Mouse (Mus musculus): ENCODE data around the gene Hs3st3b1. TPM values are rescaled to one million over a fixed set of nuclear protein-coding genes. Genes with fewer than 3 reads are reported as not detected.
A peak's percentile ranks its signal among the peaks of the same experiment; 100 is the strongest.

The Hs3st3b1 gene
- polyA plus RNA-seq (2015; fragmentation: Nextera tagmentation; extraction: Ambion mirVana), result 9.4 and 9.6 TPM in 2 replicates

DNA sequence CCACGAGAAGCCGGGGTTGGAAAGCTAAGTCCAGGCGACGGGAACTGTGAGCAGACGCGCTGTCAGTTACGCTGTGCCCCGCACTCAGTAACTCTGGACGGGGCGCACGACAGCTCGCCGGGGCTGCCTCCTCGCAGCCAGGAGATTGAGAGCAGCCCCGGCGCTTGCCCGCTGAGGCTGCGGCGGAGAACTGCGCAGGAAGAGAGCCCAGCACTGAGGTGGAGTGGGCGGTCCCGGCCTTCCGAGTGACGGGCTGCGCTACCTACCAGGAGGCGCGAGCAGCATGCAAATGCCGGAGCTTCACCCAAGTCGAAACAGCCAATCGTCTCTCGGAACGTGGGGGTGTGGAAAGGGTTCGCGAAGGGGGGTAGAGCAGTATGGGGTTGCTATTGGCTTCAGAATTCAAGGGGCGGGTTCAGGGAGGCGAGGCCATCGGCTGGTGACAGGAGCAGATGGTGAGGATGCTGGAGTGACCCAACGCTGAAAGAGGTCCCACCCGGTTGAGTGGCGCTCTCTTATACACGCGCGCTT lies at the start of gene Hs3st3b1:
Hs3st3b1 (minus strand) TSS at position 200 of the 531 bp plus-strand sequence.
- H3K4me2 ChIP-seq (ENCODE audit: low read depth, low read length), result peak within 1 kb of the TSS; percentile 85
- no peaks in the 10 kb centered on the region for H3K36me3 ChIP-seq (ENCODE audit: control insufficient read depth, insufficient read depth, low read length)
- peak within 1 kb of the TSS; percentile 56 for H3K4me3 ChIP-seq (replicated peaks; ENCODE audit: low read length)
- no peaks in the 10 kb centered on the region for H3K9me3 ChIP-seq (replicated peaks; ENCODE audit: control insufficient read depth, low read length)
- H3K9ac ChIP-seq (ENCODE audit: low read length), result peak within 1 kb of the TSS; percentile 69
- peaks cover 42% of the 10 kb centered on the region for H3K4me1 ChIP-seq (ENCODE audit: control insufficient read depth, insufficient read depth, low read length)
- peaks cover 35% of the 10 kb centered on the region for H3K27me3 ChIP-seq (ENCODE audit: control insufficient read depth, insufficient read depth, low read length)
- ATAC-seq (ENCODE audit: insufficient read depth, low FRiP score), result peak; percentile 93
- peak within 1 kb of the TSS; percentile 43 for H3K27ac ChIP-seq (ENCODE audit: low read length)
- under 1% methylated on average over 43 of the region's 43 CpGs for WGBS

- no peak for ATAC-seq (ENCODE audit: insufficient read depth, low FRiP score)
- Histone ChIP-seq H3K27ac (ENCODE audit: low read length) (no peak overlapping the region), H3K4me1 (ENCODE audit: control insufficient read depth, insufficient read depth, low read length) (peaks cover 21% of the 10 kb centered on the region), H3K4me3 (replicated peaks; ENCODE audit: low read length) (no peak overlapping the region), H3K4me2 (ENCODE audit: low read depth, low read length) (no peak overlapping the region), H3K9me3 (replicated peaks; ENCODE audit: control insufficient read depth, low read length) (no peaks in the 10 kb centered on the region), H3K36me3 (ENCODE audit: control insufficient read depth, insufficient read depth, low read length) (no peaks in the 10 kb centered on the region), H3K27me3 (ENCODE audit: control insufficient read depth, insufficient read depth, low read length) (no peaks in the 10 kb centered on the region), H3K9ac (ENCODE audit: low read length) (no peak overlapping the region)
- WGBS, result 90% methylated on average over 9 of the region's 9 CpGs
Observed at GRCm38 (mm10) chr11:63971462-63971861, 49.4 kb upstream of the Hs3st3b1 start.

DNA sequence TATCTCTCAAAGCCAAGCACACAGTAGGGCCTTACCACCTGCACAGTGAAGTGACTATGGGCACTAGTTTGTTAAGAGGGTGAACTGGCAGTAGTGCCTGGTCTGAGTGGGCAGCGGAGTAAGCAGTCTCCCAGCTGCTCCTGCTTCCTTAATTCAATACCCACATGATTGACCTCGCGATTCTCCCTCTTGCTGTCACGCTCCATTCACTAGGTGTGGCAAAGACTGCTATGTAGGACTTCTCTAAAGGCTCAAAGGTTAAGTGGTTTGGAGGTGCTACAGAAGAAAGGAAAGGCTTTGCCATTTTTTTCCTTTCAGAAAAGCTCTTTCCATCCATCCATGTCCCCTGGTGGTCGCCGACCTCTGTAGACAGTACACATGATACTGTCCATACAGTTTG lies 48.7 kb upstream of the Hs3st3b1 start:
- Histone ChIP-seq H3K27ac (ENCODE audit: low read length) (no peak overlapping the region), H3K9ac (ENCODE audit: low read length) (no peak overlapping the region), H3K4me3 (replicated peaks; ENCODE audit: low read length) (no peak overlapping the region), H3K36me3 (ENCODE audit: control insufficient read depth, insufficient read depth, low read length) (no peaks in the 10 kb centered on the region), H3K9me3 (replicated peaks; ENCODE audit: control insufficient read depth, low read length) (no peaks in the 10 kb centered on the region), H3K27me3 (ENCODE audit: control insufficient read depth, insufficient read depth, low read length) (no peaks in the 10 kb centered on the region), H3K4me2 (ENCODE audit: low read depth, low read length) (no peak overlapping the region), H3K4me1 (ENCODE audit: control insufficient read depth, insufficient read depth, low read length) (peaks cover 23% of the 10 kb centered on the region)
- 96% methylated on average over 6 of the region's 6 CpGs for WGBS
- no peak for ATAC-seq (ENCODE audit: insufficient read depth, low FRiP score)

- Histone ChIP-seq H3K9ac (ENCODE audit: low read length) (no peak overlapping the region), H3K4me2 (ENCODE audit: low read depth, low read length) (no peak overlapping the region), H3K4me1 (ENCODE audit: control insufficient read depth, insufficient read depth, low read length) (peaks cover 28% of the 10 kb centered on the region), H3K4me3 (replicated peaks; ENCODE audit: low read length) (no peak overlapping the region), H3K27me3 (ENCODE audit: control insufficient read depth, insufficient read depth, low read length) (no peaks in the 10 kb centered on the region), H3K36me3 (ENCODE audit: control insufficient read depth, insufficient read depth, low read length) (no peaks in the 10 kb centered on the region), H3K9me3 (replicated peaks; ENCODE audit: control insufficient read depth, low read length) (no peaks in the 10 kb centered on the region), H3K27ac (ENCODE audit: low read length) (no peak overlapping the region)
- 41% methylated on average over 11 of the region's 11 CpGs for WGBS
- peak; percentile 52; the same call in 1 of the 2 replicates for ATAC-seq (ENCODE audit: insufficient read depth, low FRiP score)
Observed at GRCm38 (mm10) chr11:63969205-63969910, 47.3 kb upstream of the Hs3st3b1 start.

- H3K36me3 ChIP-seq (ENCODE audit: control insufficient read depth, insufficient read depth, low read length), result no peaks in the 10 kb centered on the region
- no peak overlapping the region for H3K9ac ChIP-seq (ENCODE audit: low read length)
- no peak for ATAC-seq (ENCODE audit: insufficient read depth, low FRiP score)
- H3K4me2 ChIP-seq (ENCODE audit: low read depth, low read length), result no peak overlapping the region
- H3K4me1 ChIP-seq (ENCODE audit: control insufficient read depth, insufficient read depth, low read length), result peaks cover 28% of the 10 kb centered on the region
- no peaks in the 10 kb centered on the region for H3K9me3 ChIP-seq (replicated peaks; ENCODE audit: control insufficient read depth, low read length)
- H3K27ac ChIP-seq (ENCODE audit: low read length), result no peak overlapping the region
- no peak overlapping the region for H3K4me3 ChIP-seq (replicated peaks; ENCODE audit: low read length)
- WGBS, result 41% methylated on average over 3 of the region's 3 CpGs
- no peaks in the 10 kb centered on the region for H3K27me3 ChIP-seq (ENCODE audit: control insufficient read depth, insufficient read depth, low read length)
Observed at GRCm38 (mm10) chr11:63968388-63969035, 46.4 kb upstream of the Hs3st3b1 start.

GRCm38 (mm10) chr11:63967641-63968387 lies 45.7 kb upstream of the Hs3st3b1 start:
- H3K27ac ChIP-seq (ENCODE audit: low read length), result no peak overlapping the region
- 67% methylated on average over 9 of the region's 9 CpGs for WGBS
- no peak overlapping the region for H3K4me2 ChIP-seq (ENCODE audit: low read depth, low read length)
- no peaks in the 10 kb centered on the region for H3K9me3 ChIP-seq (replicated peaks; ENCODE audit: control insufficient read depth, low read length)
- H3K4me1 ChIP-seq (ENCODE audit: control insufficient read depth, insufficient read depth, low read length), result peaks cover 28% of the 10 kb centered on the region
- H3K9ac ChIP-seq (ENCODE audit: low read length), result 0 out of 2 replicates have a peak overlapping the region, but pooled peaks have one; percentile 18
- ATAC-seq (ENCODE audit: insufficient read depth, low FRiP score), result no peak
- no peaks in the 10 kb centered on the region for H3K36me3 ChIP-seq (ENCODE audit: control insufficient read depth, insufficient read depth, low read length)
- no peaks in the 10 kb centered on the region for H3K27me3 ChIP-seq (ENCODE audit: control insufficient read depth, insufficient read depth, low read length)
- no peak overlapping the region for H3K4me3 ChIP-seq (replicated peaks; ENCODE audit: low read length)

DNA sequence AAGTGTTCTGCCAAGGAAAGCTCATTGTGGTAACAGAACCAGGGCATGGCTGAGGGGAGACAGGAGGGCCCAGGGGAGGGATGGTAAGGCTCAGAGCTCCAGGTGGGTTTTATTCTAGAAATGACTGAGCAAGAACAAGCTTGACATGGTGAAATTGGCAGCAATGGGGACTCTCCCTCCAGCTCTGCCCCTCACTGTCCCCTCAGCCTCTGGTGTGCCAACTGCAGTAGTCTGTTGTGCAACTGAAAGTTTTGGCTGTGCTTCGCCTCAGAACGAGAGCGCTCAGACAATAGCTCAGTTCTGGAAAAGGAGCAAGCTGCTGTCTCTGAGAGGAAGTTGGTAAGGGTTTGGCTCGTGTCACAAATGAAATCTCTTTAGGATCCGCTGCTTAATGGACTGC lies 43.3 kb upstream of the Hs3st3b1 start:
- H3K9me3 ChIP-seq (replicated peaks; ENCODE audit: control insufficient read depth, low read length), result no peaks in the 10 kb centered on the region
- 49% methylated on average over 5 of the region's 5 CpGs for WGBS
- ATAC-seq (ENCODE audit: insufficient read depth, low FRiP score), result no peak

GRCm38 (mm10) chr11:63957207-63957606 lies 35.1 kb upstream of the Hs3st3b1 start:
- no peak overlapping the region for H3K4me2 ChIP-seq (ENCODE audit: low read depth, low read length)
- 48% methylated on average over 4 of the region's 4 CpGs for WGBS
- 0 out of 2 replicates have a peak, but pooled peaks cover 3% of the 10 kb centered on the region for H3K27me3 ChIP-seq (ENCODE audit: control insufficient read depth, insufficient read depth, low read length)
- no peak overlapping the region for H3K9ac ChIP-seq (ENCODE audit: low read length)
- ATAC-seq (ENCODE audit: insufficient read depth, low FRiP score), result peak; percentile 87
- H3K27ac ChIP-seq (ENCODE audit: low read length), result peak overlapping the region; percentile 77
- H3K36me3 ChIP-seq (ENCODE audit: control insufficient read depth, insufficient read depth, low read length), result no peaks in the 10 kb centered on the region
- no peaks in the 10 kb centered on the region for H3K9me3 ChIP-seq (replicated peaks; ENCODE audit: control insufficient read depth, low read length)
- peaks cover 21% of the 10 kb centered on the region for H3K4me1 ChIP-seq (ENCODE audit: control insufficient read depth, insufficient read depth, low read length)
- no peak overlapping the region for H3K4me3 ChIP-seq (replicated peaks; ENCODE audit: low read length)

More for the DNA sequence above, 43.3 kb upstream of the Hs3st3b1 start:
- Histone ChIP-seq H3K4me3 (replicated peaks; ENCODE audit: low read length) (no peak overlapping the region), H3K9ac (ENCODE audit: low read length) (no peak overlapping the region), H3K36me3 (ENCODE audit: control insufficient read depth, insufficient read depth, low read length) (no peaks in the 10 kb centered on the region), H3K27me3 (ENCODE audit: control insufficient read depth, insufficient read depth, low read length) (no peaks in the 10 kb centered on the region), H3K27ac (ENCODE audit: low read length) (no peak overlapping the region), H3K4me2 (ENCODE audit: low read depth, low read length) (no peak overlapping the region), H3K4me1 (ENCODE audit: control insufficient read depth, insufficient read depth, low read length) (peaks cover 28% of the 10 kb centered on the region)

All from stomach, embryonic 16.5 days (tissue).